In the genomic region with DNA sequence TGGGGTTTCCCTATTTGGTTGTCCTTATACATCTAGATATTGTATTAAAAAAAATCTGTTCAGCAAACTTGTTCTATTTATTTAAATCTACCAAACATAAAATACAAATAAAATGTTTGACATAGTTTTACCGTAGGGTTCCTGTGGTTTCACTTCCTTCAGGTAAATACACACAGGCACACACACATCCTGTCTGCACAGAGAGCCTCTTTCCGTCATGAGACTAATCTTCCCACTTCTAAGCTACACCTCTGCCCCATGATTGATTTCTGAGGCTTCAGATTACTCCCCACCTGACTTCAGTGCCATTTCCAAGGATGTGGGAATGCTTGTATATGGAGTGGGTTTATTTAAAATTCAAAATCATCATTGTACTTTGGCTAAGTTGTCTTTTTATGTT, we compare ENCODE assay signal across 34 mouse cellular contexts. TPM values are rescaled to one million over a fixed set of nuclear protein-coding genes. Genes with fewer than 3 reads are reported as not detected.
DNase-seq lines count a peak whose midpoint lies in the region; ATAC-seq and TF ChIP-seq lines count a peak whose summit lies in the region.
"Had no signal": no experiment of that assay in that cellular context is flagged by ENCODE, and none has a peak within 500 bp of the region (broad histone marks: within the 10 kb centered on the region; RNA-seq: fewer than 3 reads in every experiment).

No protein-coding gene starts in this region.

- dilution Hi-C loops in CH12.LX (cut with MboI; ENCODE audit: extremely low pct_ligation_motif_present, extremely low pct_unique_long_range_greater_than_20kb, low sequenced_read_pairs), result no loop called here

- H3K27ac ChIP-seq in CH12.LX (ENCODE audit: insufficient read depth, low read depth), result no peak overlapping the region
- H3K27ac ChIP-seq in forebrain, embryonic 13.5 days, result no peak overlapping the region
- H3K27ac ChIP-seq: embryonic facial prominence, embryonic 13.5 days; forebrain, embryonic 10.5 days; gastrocnemius, adult 2 months; heart, adult 2 months; hindbrain, embryonic 13.5 days; kidney, postnatal 0 days; limb, embryonic 10.5 days; limb, embryonic 15.5 days; liver, embryonic 13.5 days; macrophage; neural tube, embryonic 12.5 days; stomach, postnatal 0 days had no signal

- 0 out of 2 replicates have a peak, but pooled peaks have one; percentile 27 for ATAC-seq in megakaryocyte, adult 5-6 weeks (ENCODE audit: poor library complexity, severe bottlenecking)
- no peak for ATAC-seq in forebrain, embryonic 13.5 days
- ATAC-seq: forebrain, embryonic 16.5 days had no signal

- 76% methylated on average over 2 of the region's 2 CpGs for WGBS in forebrain, embryonic 13.5 days

- intact Hi-C loops in left cerebral cortex, postnatal 10 days (cut with DNase I), result no loop called here

- no peak overlapping the region for H3K9ac ChIP-seq in CH12.LX (ENCODE audit: insufficient read depth, low read depth)
- H3K9ac ChIP-seq in forebrain, embryonic 13.5 days, result no peak overlapping the region
- H3K9ac ChIP-seq: embryonic facial prominence, embryonic 13.5 days; heart, embryonic 12.5 days; hindbrain, embryonic 13.5 days; limb, embryonic 15.5 days; liver, embryonic 13.5 days; neural tube, embryonic 12.5 days had no signal

- in situ Hi-C loops in CH12.LX (cut with MboI; ENCODE audit: low pct_ligation_motif_present, low pct_unique_long_range_greater_than_20kb, low sequenced_read_pairs), result no loop called here

- H3K36me3 ChIP-seq in CH12.LX (replicated peaks in 1 of 2; ENCODE audit: control insufficient read depth in 1 of 2, insufficient read depth in 1 of 2, low read length in 1 of 2), result peaks cover 28 to 62% of the 10 kb centered on the region in 2 experiments
- no peaks in the 10 kb centered on the region for H3K36me3 ChIP-seq in forebrain, embryonic 13.5 days (ENCODE audit: poor library complexity, severe bottlenecking)
- H3K36me3 ChIP-seq: embryonic facial prominence, embryonic 13.5 days; hindbrain, embryonic 13.5 days; limb, embryonic 10.5 days; limb, embryonic 15.5 days; neural tube, embryonic 12.5 days had no signal

- H3K9me3 ChIP-seq in CH12.LX (replicated peaks; ENCODE audit: low read length), result no peaks in the 10 kb centered on the region
- H3K9me3 ChIP-seq in forebrain, embryonic 13.5 days (replicated peaks), result no peaks in the 10 kb centered on the region
- H3K9me3 ChIP-seq: embryonic facial prominence, embryonic 13.5 days; forebrain, embryonic 10.5 days; G1E; heart, embryonic 12.5 days; hindbrain, embryonic 13.5 days; limb, embryonic 10.5 days; limb, embryonic 15.5 days; liver, embryonic 13.5 days; neural tube, embryonic 12.5 days had no signal

- H3K4me3 ChIP-seq in CH12.LX (replicated peaks in 1 of 3; ENCODE audit: low read depth in 2 of 3, low read length in 2 of 3, poor library complexity in 1 of 3), result no peak overlapping the region
- H3K4me3 ChIP-seq in forebrain, embryonic 13.5 days, result no peak overlapping the region
- H3K4me3 ChIP-seq: embryonic facial prominence, embryonic 13.5 days; forebrain, embryonic 10.5 days; gastrocnemius, adult 2 months; heart, adult 2 months; heart, embryonic 12.5 days; hindbrain, embryonic 13.5 days; limb, embryonic 10.5 days; limb, embryonic 15.5 days; liver, embryonic 13.5 days; neural tube, embryonic 12.5 days had no signal

- H3K79me2 ChIP-seq in CH12.LX (replicated peaks; ENCODE audit: control insufficient read depth, extremely low read depth, insufficient read depth, poor library complexity, severe bottlenecking), result no peaks in the 10 kb centered on the region

- 0 out of 2 replicates have a peak, but pooled peaks have one; percentile 27 for TF ChIP-seq EP300 in CH12.LX (IDR thresholded peaks at IDR 0.05; ENCODE audit: low read length)

- peaks cover 3 to 13% of the 10 kb centered on the region in 2 experiments; a peak in 3 of 4 replicates for H3K4me1 ChIP-seq in CH12.LX (ENCODE audit: control insufficient read depth in 1 of 2, insufficient read depth in 2 of 2)
- peaks cover 17% of the 10 kb centered on the region for H3K4me1 ChIP-seq in forebrain, embryonic 13.5 days

- TF ChIP-seq RAD21 in CH12.LX (IDR thresholded peaks at IDR 0.05; ENCODE audit: low read depth, low read length), result no peak

- no peak for TF ChIP-seq POLR2A in CH12.LX (IDR thresholded peaks at IDR 0.05; ENCODE audit: low read depth, low read length)

- no peaks in the 10 kb centered on the region for H3K27me3 ChIP-seq in CH12.LX (replicated peaks)
- no peaks in the 10 kb centered on the region for H3K27me3 ChIP-seq in forebrain, embryonic 13.5 days
- H3K27me3 ChIP-seq: embryonic facial prominence, embryonic 13.5 days; heart, embryonic 12.5 days; hindbrain, embryonic 13.5 days; limb, embryonic 15.5 days; liver, embryonic 13.5 days; neural tube, embryonic 12.5 days had no signal

- DNase-seq in A20 (ENCODE audit: low read depth, low spot score), result peak; percentile 40
- peak; percentile 14 to 38 for DNase-seq in B cell, adult 2 months
- DNase-seq in CH12.LX (ENCODE audit: extremely low read depth), result no peak
- no peak for DNase-seq in ovary, postnatal 36 days (ENCODE audit: low spot score)
- DNase-seq in left cerebral cortex, postnatal 10 days (ENCODE audit: extremely low spot score in 1 of 2, low spot score in 2 of 2), result no peak
- no peak for DNase-seq in right cerebral cortex, adult 18-20 months
- DNase-seq: adrenal gland, postnatal 14 days; cerebellum, adult 18-20 months; cerebellum, postnatal 10 days; gastrocnemius, adult 2 months; gastrocnemius, postnatal 36 days; heart, adult 2 months; heart, postnatal 4 days; kidney, adult 2 months; kidney, postnatal 4 days; layer of hippocampus, postnatal 36 days; liver, embryonic 13.5 days; lung, adult 18-20 months; right cerebral cortex, postnatal 4 days; thymus, adult 18-20 months had no signal

- TF ChIP-seq CTCF in CH12.LX (conservative IDR thresholded peaks at IDR 0.05 in 1 of 2, IDR thresholded peaks at IDR 0.05 in 1 of 2; ENCODE audit: low read depth in 2 of 2, low read length in 2 of 2), result no peak

- H3K4me2 ChIP-seq in CH12.LX (ENCODE audit: insufficient read depth, low read depth, poor library complexity, severe bottlenecking), result no peak overlapping the region
- H3K4me2 ChIP-seq in forebrain, embryonic 13.5 days, result no peak overlapping the region
- H3K4me2 ChIP-seq: embryonic facial prominence, embryonic 13.5 days; heart, embryonic 12.5 days; hindbrain, embryonic 13.5 days; limb, embryonic 15.5 days; liver, embryonic 13.5 days; neural tube, embryonic 12.5 days had no signal

TF ChIP-seq in CH12.LX, 34 proteins besides CTCF, POLR2A, EP300 and RAD21:
- TF ChIP-seq E2F4 (IDR thresholded peaks at IDR 0.05; ENCODE audit: insufficient replicate concordance, low read depth, low read length), result no peak
- TF ChIP-seq GABPA (IDR thresholded peaks at IDR 0.05; ENCODE audit: insufficient replicate concordance, low read depth, low read length), result no peak
- no peak for TF ChIP-seq TBP (conservative IDR thresholded peaks at IDR 0.05; ENCODE audit: low read depth, low read length)
- TF ChIP-seq CHD2 (IDR thresholded peaks at IDR 0.05; ENCODE audit: low read length), result no peak
- TF ChIP-seq ZKSCAN1 (IDR thresholded peaks at IDR 0.05; ENCODE audit: borderline replicate concordance, low read depth, low read length), result no peak
- TF ChIP-seq MAX (IDR thresholded peaks at IDR 0.05; ENCODE audit: low read length), result no peak
- no peak for TF ChIP-seq ELF1 (IDR thresholded peaks at IDR 0.05; ENCODE audit: low read depth, low read length)
- no peak for TF ChIP-seq MAZ (IDR thresholded peaks at IDR 0.05; ENCODE audit: low read depth, low read length)
- no peak for TF ChIP-seq SIN3A (IDR thresholded peaks at IDR 0.05; ENCODE audit: low read length)
- no peak for TF ChIP-seq ZC3H11A (IDR thresholded peaks at IDR 0.05; ENCODE audit: low read depth, low read length)
- TF ChIP-seq NELFE (IDR thresholded peaks at IDR 0.05; ENCODE audit: low read depth, low read length), result no peak
- no peak for TF ChIP-seq CHD1 (IDR thresholded peaks at IDR 0.05; ENCODE audit: low read depth, low read length)

RNA-seq across cellular contexts. Expression of gene Bclaf1, which starts 30.8 kb away (rescaled TPM):
- total RNA-seq in CH12.LX (2012; rRNA removed) (84.2 and 130 TPM in 2 replicates), CH12.LX (2014; rRNA removed) (186 and 208 TPM in 2 replicates)
- 242 and 246 TPM in 2 replicates for polyA plus RNA-seq in CH12.LX (2012; ENCODE audit: insufficient read length, low read depth)
- total RNA-seq in megakaryocyte, adult 5-6 weeks (2015), result 91.4 and 94.3 TPM in 2 replicates
- 230 and 242 TPM in 2 replicates for total RNA-seq in megakaryocyte, adult 5-6 weeks (2017)
- 100 to 1,000 TPM; 134 to 135 TPM for total RNA-seq in left cerebral cortex, postnatal 10 days (2021)
- polyA plus RNA-seq in forebrain, embryonic 13.5 days (2015; fragmentation: Nextera tagmentation; extraction: Ambion mirVana), result 152 and 170 TPM in 2 replicates

Comparison
In these comparisons a context has a peak if more than half of its experiments do, and no peak if none do; other contexts are left out.
1. DNase-seq: peak in A20 (single experiment) and B cell, adult 2 months (2 of 2); none in CH12.LX (single experiment), ovary, postnatal 36 days (single experiment), left cerebral cortex, postnatal 10 days (0 of 2) and right cerebral cortex, adult 18-20 months (single experiment).